Mouse (Mus musculus) limb, embryonic 11.5 days (tissue): ENCODE data around the gene Ap5s1. TPM values are rescaled to one million over a fixed set of nuclear protein-coding genes. Genes with fewer than 3 reads are reported as not detected.

Experiments
- ATAC-seq: fragments of 200-750 bp; cut with Nextera tagmentation; 2 replicates; pipeline ENCODE4 v1.8.0; 2017; ENCODE audit warnings: low read depth; ENCODE audit not compliant: insufficient number of reproducible peaks, low FRiP score, low TSS enrichment
- DNase-seq: peaks from one replicate; pipeline ENCODE4 v3.0.0-alpha.2; 2015; ENCODE audit warnings: low spot score
- H3K27ac ChIP-seq: fragments of 300-500 bp; sonication (generic); replicated peaks from 2 replicates; pipeline ENCODE4 v1.5.1; 2014; ENCODE audit warnings: low read depth, mild to moderate bottlenecking, low read length
- H3K27me3 ChIP-seq: fragments of 300-500 bp; sonication (generic); 2 replicates; pipeline ENCODE4 v1.6.1; 2014; ENCODE audit warnings: mild to moderate bottlenecking, low read length, mixed read lengths; ENCODE audit not compliant: control insufficient read depth, insufficient read depth
- H3K36me3 ChIP-seq: fragments of 300-500 bp; sonication (generic); 2 replicates; pipeline ENCODE4 v1.6.1; 2014; ENCODE audit warnings: mild to moderate bottlenecking, low read length, moderate library complexity, mixed read lengths; ENCODE audit not compliant: control insufficient read depth, insufficient read depth
- H3K4me1 ChIP-seq: fragments of 300-500 bp; sonication (generic); 2 replicates; pipeline ENCODE4 v1.6.1; 2014; ENCODE audit warnings: low read length, mixed read lengths; ENCODE audit not compliant: control insufficient read depth, insufficient read depth
- H3K4me2 ChIP-seq: fragments of 300-500 bp; sonication (generic); 2 replicates; pipeline ENCODE4 v1.6.1; 2014; ENCODE audit warnings: low read depth, mild to moderate bottlenecking, moderate library complexity; ENCODE audit not compliant: severe bottlenecking
- H3K4me3 ChIP-seq: fragments of 300-500 bp; sonication (generic); 2 replicates; pipeline ENCODE4 v1.5.1; 2014; ENCODE audit warnings: low read depth, low read length
- H3K9ac ChIP-seq: fragments of 300-500 bp; sonication (generic); 2 replicates; pipeline ENCODE4 v1.6.1; 2014; ENCODE audit warnings: mild to moderate bottlenecking, low read length
- H3K9me3 ChIP-seq: fragments of 300-500 bp; sonication (generic); 2 replicates; pipeline ENCODE4 v1.6.1; 2016; ENCODE audit warnings: low read length; ENCODE audit not compliant: control insufficient read depth
- WGBS: fragments of 180-500 bp; shearing (Covaris S2); extraction: QIAGEN DNeasy Blood & Tissue Kit; methylation state at CpG from one replicate; pipeline ENCODE4 v1.1.7; 2014; 5-methylcytosine and 5-hydroxymethylcytosine counted together
- polyA plus RNA-seq: library from polyadenylated mRNA; unstranded; fragments of >200 nt; fragmentation: Nextera tagmentation; extraction: Ambion mirVana; gene quantifications from 2 replicates; pipeline ENCODE4 v1.2.1, GENCODE M21; 2014

Ap5s1 gene
- polyA plus RNA-seq, 1 experiment from 2014 or later = 25.3 TPM

DNA sequence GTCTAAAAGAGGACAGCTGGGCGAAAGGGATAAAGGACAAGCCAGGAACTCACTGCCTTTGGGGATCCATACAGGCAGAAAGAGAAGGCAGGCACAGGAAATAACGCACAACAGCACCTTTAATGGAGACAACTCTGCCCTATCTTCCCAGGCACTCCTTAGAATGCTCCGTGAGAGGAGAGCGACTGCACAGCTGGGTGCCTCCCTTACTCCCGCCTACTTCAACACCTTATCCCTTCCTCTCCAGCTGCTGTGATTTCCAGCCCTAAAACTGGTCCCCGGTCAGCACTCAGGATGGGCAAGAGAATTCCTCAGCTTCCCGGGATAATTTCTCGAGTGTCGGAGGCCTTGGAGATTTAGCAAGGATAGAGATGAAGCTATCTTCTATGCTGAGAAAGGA lies 35.9 kb upstream of the Ap5s1 start:
- Histone ChIP-seq H3K27me3 (peaks cover 36% of the 10 kb centered on the region), H3K27ac (no peak overlapping the region), H3K4me1 (peaks cover 10% of the 10 kb centered on the region), H3K4me2 (peak overlapping the region; percentile 47), H3K9me3 (no peaks in the 10 kb centered on the region), H3K9ac (no peak overlapping the region), H3K4me3 (peak overlapping the region; percentile 26), H3K36me3 (no peaks in the 10 kb centered on the region)
- 7% methylated on average over 9 of the region's 9 CpGs for WGBS
- DNase-seq (no peak), ATAC-seq (no peak)

DNA sequence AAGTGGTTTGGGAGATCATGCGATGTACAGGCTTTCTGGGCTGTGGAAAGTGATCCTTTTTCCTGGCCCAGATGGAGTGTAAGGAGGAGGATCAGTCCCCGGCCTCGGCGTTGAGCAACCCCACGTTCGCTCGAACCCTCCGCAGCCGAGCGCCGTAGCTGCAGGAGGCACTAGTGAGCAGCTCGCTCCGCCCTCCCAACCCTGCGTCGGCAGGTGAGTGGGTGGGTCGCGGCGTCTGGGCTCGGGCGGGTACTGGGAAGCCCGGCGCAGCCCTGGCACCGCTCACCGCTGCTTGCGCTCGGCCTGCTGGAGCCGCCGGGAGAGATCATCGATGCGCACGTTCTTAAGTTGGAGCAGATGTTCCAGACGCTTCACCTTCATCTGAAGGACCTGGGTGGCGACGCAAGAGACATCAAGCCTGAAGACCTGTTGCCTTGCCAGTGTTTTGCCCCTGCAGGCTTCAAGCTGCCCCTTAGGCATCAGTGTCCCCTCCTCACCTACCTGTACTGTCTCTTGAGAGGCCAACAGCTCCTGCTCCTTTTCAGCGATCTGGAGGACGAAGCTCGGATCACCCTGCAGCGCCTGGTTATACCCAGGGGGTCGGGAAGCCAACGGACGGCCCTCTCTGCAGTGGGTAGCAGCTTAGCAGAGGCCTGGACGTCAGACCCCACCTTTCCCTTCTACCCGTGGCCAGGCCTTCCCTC lies 35.3 kb upstream of the Ap5s1 start:
- H3K4me3 ChIP-seq = peak overlapping the region; percentile 26
- peaks cover 10% of the 10 kb centered on the region for H3K4me1 ChIP-seq
- no peak for ATAC-seq
- DNase-seq = peak; percentile 54
- H3K9me3 ChIP-seq = no peaks in the 10 kb centered on the region
- peaks cover 36% of the 10 kb centered on the region for H3K27me3 ChIP-seq
- no peaks in the 10 kb centered on the region for H3K36me3 ChIP-seq
- no peak overlapping the region for H3K9ac ChIP-seq
- WGBS = 2% methylated on average over 42 of the region's 43 CpGs
- peak overlapping the region; percentile 47 for H3K4me2 ChIP-seq
- H3K27ac ChIP-seq = no peak overlapping the region

DNA sequence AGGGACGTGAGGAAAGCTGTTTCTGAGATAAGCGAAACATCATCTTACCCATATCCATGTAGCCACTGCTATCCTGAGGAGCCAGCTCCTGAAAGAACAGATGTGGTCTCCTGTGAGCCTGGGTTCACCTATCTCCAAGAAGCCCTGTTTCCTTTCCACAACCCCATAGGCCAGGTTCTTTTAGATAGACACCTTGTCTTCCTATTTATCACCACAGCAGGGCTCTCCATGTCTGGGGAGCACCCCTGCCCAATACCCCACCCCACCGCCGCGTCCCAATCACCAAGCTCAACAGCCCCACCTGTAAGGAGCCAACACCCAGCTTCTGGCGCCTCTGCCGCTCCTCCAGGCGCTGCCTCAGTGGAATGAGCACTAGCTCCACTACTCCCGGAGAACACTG lies 34.6 kb upstream of the Ap5s1 start:
- Histone ChIP-seq H3K4me1 (peaks cover 12% of the 10 kb centered on the region), H3K27ac (no peak overlapping the region), H3K4me2 (no peak overlapping the region), H3K27me3 (peaks cover 36% of the 10 kb centered on the region), H3K9me3 (no peaks in the 10 kb centered on the region), H3K36me3 (no peaks in the 10 kb centered on the region), H3K9ac (no peak overlapping the region), H3K4me3 (no peak overlapping the region)
- DNase-seq (peak; percentile 20), ATAC-seq (no peak)
- WGBS = 35% methylated on average over 9 of the region's 9 CpGs

DNA sequence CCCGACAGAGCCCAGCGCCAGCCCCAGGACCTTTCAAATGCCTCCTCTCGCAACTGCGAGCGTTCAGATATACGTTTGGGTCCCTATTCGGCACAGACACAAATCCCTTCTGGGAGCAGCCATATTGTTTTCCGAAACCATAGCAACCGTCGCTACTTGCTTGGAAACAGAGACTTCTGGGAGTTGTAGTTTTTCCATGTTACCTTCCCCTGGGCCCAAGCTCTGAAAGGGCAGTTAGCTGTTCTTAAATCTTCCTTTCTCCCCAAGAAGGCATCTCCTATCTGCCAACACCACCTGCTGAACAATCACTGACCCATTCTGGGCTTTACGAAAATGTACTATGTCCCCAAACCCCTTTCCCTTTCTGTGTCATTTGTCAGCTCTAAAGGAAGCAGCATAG lies 32.2 kb upstream of the Ap5s1 start:
- 5% methylated on average over 11 of the region's 11 CpGs for WGBS
- Histone ChIP-seq H3K9ac (no peak overlapping the region), H3K4me3 (peak overlapping the region; percentile 20; the same call in 1 of the 2 replicates), H3K27me3 (peaks cover 36% of the 10 kb centered on the region), H3K36me3 (no peaks in the 10 kb centered on the region), H3K27ac (no peak overlapping the region), H3K4me1 (peaks cover 31% of the 10 kb centered on the region), H3K9me3 (no peaks in the 10 kb centered on the region), H3K4me2 (peak overlapping the region; percentile 70)
- DNase-seq = peak; percentile 73
- ATAC-seq = peak; percentile 24; the same call in 1 of the 2 replicates

DNA sequence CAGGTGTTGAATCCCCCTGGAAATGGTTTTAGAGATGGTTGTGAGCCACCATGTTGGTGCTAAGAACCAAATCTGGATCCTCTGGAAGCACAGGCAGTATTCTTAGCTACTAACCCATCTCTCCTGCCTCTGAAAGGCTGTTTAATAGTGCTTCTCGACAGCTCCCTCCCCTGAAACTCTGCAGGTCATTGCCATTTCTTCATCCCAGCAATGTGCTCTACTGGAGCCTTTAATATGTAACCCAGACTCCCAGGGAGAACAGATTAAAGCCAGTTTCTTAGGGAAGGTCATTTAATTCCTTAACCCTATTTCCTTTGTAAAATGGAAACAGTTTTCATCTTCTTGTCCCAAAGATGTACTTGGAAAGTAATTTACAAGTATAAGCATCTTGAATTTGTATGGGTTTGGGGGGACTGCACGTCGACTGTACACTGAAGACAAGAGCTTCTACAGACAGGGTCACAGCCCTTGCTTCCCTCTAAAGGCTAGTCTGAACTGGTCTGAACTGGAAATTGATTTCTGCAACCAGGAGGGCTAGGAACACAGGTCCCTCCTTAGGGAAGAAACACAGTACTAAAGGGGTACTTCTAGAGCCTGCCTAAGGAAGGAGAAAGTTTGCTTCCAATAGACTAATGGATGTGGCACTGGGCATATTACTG lies 31.5 kb upstream of the Ap5s1 start:
- H3K4me3 ChIP-seq = no peak overlapping the region
- WGBS = 79% methylated on average over 3 of the region's 3 CpGs
- H3K27ac ChIP-seq = no peak overlapping the region
- H3K4me2 ChIP-seq = no peak overlapping the region
- no peak for ATAC-seq
- H3K4me1 ChIP-seq = peaks cover 31% of the 10 kb centered on the region
- no peak overlapping the region for H3K9ac ChIP-seq
- H3K36me3 ChIP-seq = no peaks in the 10 kb centered on the region
- no peak for DNase-seq
- no peaks in the 10 kb centered on the region for H3K9me3 ChIP-seq
- H3K27me3 ChIP-seq = peaks cover 33% of the 10 kb centered on the region

DNA sequence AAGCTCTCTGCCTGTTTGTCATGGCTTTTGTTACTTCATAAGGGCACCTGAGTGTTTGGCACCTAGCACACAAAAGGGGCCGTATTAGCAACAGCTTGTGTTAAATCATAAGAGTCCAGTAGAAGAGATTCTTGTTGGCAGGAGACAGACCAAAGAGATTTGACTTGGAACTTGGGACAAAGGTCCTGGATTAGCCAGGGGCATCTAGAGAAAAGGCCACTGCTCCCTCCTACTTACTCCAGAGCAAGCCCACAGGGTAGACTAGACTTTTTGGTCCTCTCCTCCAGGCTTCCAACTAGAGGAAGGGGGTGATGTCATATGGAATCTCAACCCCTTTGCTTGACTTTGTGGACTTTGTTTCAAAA lies 31.0 kb upstream of the Ap5s1 start:
- H3K27ac ChIP-seq = no peak overlapping the region
- WGBS = 96% methylated on average over 1 of the region's 1 CpGs
- peaks cover 27% of the 10 kb centered on the region for H3K27me3 ChIP-seq
- no peak overlapping the region for H3K9ac ChIP-seq
- ATAC-seq (no peak), DNase-seq (no peak)
- H3K9me3 ChIP-seq = no peaks in the 10 kb centered on the region
- no peak overlapping the region for H3K4me3 ChIP-seq
- peaks cover 29% of the 10 kb centered on the region for H3K4me1 ChIP-seq
- no peak overlapping the region for H3K4me2 ChIP-seq
- no peaks in the 10 kb centered on the region for H3K36me3 ChIP-seq

DNA sequence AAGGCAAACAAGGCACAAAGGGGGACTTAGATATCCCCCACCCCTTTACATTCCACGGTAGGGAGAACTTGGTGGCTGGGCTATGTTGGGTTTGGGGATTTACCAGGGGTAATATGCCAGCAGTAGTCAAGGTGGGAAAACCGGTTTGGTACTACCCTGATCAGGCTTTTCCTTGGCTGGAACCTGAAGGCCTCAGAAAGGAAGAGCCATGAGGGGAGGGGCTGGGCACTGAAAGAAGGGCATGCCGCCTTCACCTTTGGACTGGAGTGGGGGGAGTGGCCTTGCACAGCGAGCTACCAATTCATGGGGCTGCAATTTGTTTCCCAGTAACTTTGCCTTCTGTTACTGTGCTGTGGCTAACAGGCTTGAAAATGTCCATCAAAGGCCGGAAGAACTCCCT lies 30.4 kb upstream of the Ap5s1 start:
- H3K9me3 ChIP-seq = no peaks in the 10 kb centered on the region
- ATAC-seq (no peak), DNase-seq (no peak)
- no peaks in the 10 kb centered on the region for H3K36me3 ChIP-seq
- peaks cover 22% of the 10 kb centered on the region for H3K27me3 ChIP-seq
- no peak overlapping the region for H3K27ac ChIP-seq
- no peak overlapping the region for H3K9ac ChIP-seq
- no peak overlapping the region for H3K4me3 ChIP-seq
- 73% methylated on average over 5 of the region's 5 CpGs for WGBS
- H3K4me1 ChIP-seq = peaks cover 25% of the 10 kb centered on the region
- no peak overlapping the region for H3K4me2 ChIP-seq

DNA sequence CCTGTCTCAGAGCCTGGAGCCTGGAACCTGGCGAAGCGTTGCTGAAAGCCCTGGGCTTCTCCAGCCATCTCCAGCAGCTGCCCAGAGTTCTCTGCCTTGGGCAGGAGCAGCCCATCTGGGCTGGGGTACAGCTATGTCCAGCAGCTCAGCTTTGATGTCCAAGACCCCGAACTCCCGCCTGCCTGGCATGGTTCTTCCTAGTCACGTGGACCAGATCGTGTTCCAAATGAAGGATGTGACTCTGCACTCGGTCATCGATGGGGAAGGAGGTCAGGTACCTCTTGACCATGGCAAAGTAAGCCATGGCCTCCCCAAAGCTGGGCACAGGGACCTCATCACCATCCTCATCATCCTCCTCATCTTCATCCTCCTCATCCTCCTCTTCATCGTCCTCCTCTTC lies 28.9 kb upstream of the Ap5s1 start:
- 91% methylated on average over 9 of the region's 9 CpGs for WGBS

More for the DNA sequence above, 28.9 kb upstream of the Ap5s1 start:
- Histone ChIP-seq H3K36me3 (no peaks in the 10 kb centered on the region), H3K27ac (no peak overlapping the region), H3K4me1 (peaks cover 24% of the 10 kb centered on the region), H3K4me2 (peak overlapping the region; percentile 99), H3K9ac (no peak overlapping the region), H3K4me3 (peak overlapping the region; percentile 7; the same call in 1 of the 2 replicates), H3K9me3 (no peaks in the 10 kb centered on the region), H3K27me3 (peaks cover 7% of the 10 kb centered on the region)
- DNase-seq (no peak), ATAC-seq (no peak)
